Mouse (Mus musculus) embryonic fibroblast, embryonic 13.5 days (primary cell): Measurements from ENCODE around the gene Mybpc2.

Experiments
- CTCF ChIP-seq: IDR thresholded peaks from 2 replicates; pipeline ENCODE4 v1.5.1; 2011; ENCODE audit warnings: mild to moderate bottlenecking, control low read depth, low read length, moderate library complexity, borderline replicate concordance; ENCODE audit not compliant: insufficient read depth
- POLR2A ChIP-seq: IDR thresholded peaks from 2 replicates; pipeline ENCODE4 v1.6.1; 2011; ENCODE audit warnings: low read depth, mild to moderate bottlenecking, control low read depth, low read length, moderate library complexity

- TF ChIP-seq CTCF = no peak
- no peak for TF ChIP-seq POLR2A
Observed at GRCm38 (mm10) chr7:44469677-44470675, 54.5 kb downstream of the Mybpc2 start.
